Mouse (Mus musculus) forebrain, embryonic 13.5 days (tissue): Measurements from ENCODE around the gene Gtf2b. TPM values are rescaled to one million over a fixed set of nuclear protein-coding genes. Genes with fewer than 3 reads are reported as not detected.

ENCODE experiments used
- ATAC-seq: fragments of 200-750 bp; cut with Nextera tagmentation; 2 replicates; pipeline ENCODE4 v1.8.0; 2017
- H3K27ac ChIP-seq: fragments of 300-500 bp; sonication (generic); 2 replicates; pipeline ENCODE4 v1.5.1; 2015; ENCODE audit warnings: inconsistent platforms, mild to moderate bottlenecking, moderate library complexity
- H3K27me3 ChIP-seq: fragments of 300-500 bp; sonication (generic); 2 replicates; pipeline ENCODE4 v1.6.1; 2015; ENCODE audit warnings: mild to moderate bottlenecking, inconsistent platforms
- H3K36me3 ChIP-seq: fragments of 300-500 bp; sonication (generic); 2 replicates; pipeline ENCODE4 v1.6.1; 2015; ENCODE audit warnings: mild to moderate bottlenecking, inconsistent platforms; ENCODE audit not compliant: poor library complexity, severe bottlenecking
- H3K4me1 ChIP-seq: fragments of 300-500 bp; sonication (generic); 2 replicates; pipeline ENCODE4 v1.6.1; 2015; ENCODE audit warnings: inconsistent platforms
- H3K4me2 ChIP-seq: fragments of 300-500 bp; sonication (generic); 2 replicates; pipeline ENCODE4 v1.6.1; 2015; ENCODE audit warnings: inconsistent platforms, mild to moderate bottlenecking, moderate library complexity
- H3K4me3 ChIP-seq: fragments of 300-500 bp; sonication (generic); 2 replicates; pipeline ENCODE4 v1.5.1; 2015; ENCODE audit warnings: mild to moderate bottlenecking, inconsistent platforms
- H3K9ac ChIP-seq: fragments of 300-500 bp; sonication (generic); 2 replicates; pipeline ENCODE4 v1.6.1; 2015; ENCODE audit warnings: mild to moderate bottlenecking, inconsistent platforms
- H3K9me3 ChIP-seq: fragments of 300-500 bp; sonication (generic); replicated peaks from 2 replicates; pipeline ENCODE4 v1.6.1; 2016; ENCODE audit warnings: inconsistent platforms
- WGBS: fragments of 180-500 bp; shearing (Covaris S2); methylation state at CpG from one replicate; pipeline ENCODE4 v1.1.7; 2015; 5-methylcytosine and 5-hydroxymethylcytosine counted together
- polyA plus RNA-seq: library from polyadenylated mRNA; unstranded; fragments of >200 nt; fragmentation: Nextera tagmentation; extraction: Ambion mirVana; gene quantifications from 2 replicates; pipeline ENCODE4 v1.2.1, GENCODE M21; 2015

The Gtf2b gene
- polyA plus RNA-seq, 1 experiment from 2014 or later: 104 TPM

GRCm38 (mm10) chr3:142826449-142827146 lies 61.8 kb downstream of the Gtf2b start:
- ATAC-seq: no peak
- Histone ChIP-seq H3K4me2 (no peak overlapping the region), H3K9ac (no peak overlapping the region), H3K4me1 (no peaks in the 10 kb centered on the region), H3K27ac (no peak overlapping the region), H3K9me3 (no peaks in the 10 kb centered on the region), H3K4me3 (no peak overlapping the region), H3K36me3 (peaks cover 38% of the 10 kb centered on the region), H3K27me3 (no peaks in the 10 kb centered on the region)
- 88% methylated on average over 4 of the region's 4 CpGs for WGBS

- WGBS: 94% methylated on average over 3 of the region's 3 CpGs
- ATAC-seq: no peak
- Histone ChIP-seq H3K27me3 (no peaks in the 10 kb centered on the region), H3K36me3 (peaks cover 16% of the 10 kb centered on the region), H3K27ac (no peak overlapping the region), H3K9me3 (no peaks in the 10 kb centered on the region), H3K9ac (no peak overlapping the region), H3K4me3 (no peak overlapping the region), H3K4me2 (no peak overlapping the region), H3K4me1 (no peaks in the 10 kb centered on the region)
These were observed 68.1 kb downstream of the Gtf2b start for GRCm38 (mm10) chr3:142832910-142833309.

Other genes with a start within 250 kb of the Gtf2b start
- 0.58 and 0.91 TPM in 2 replicates for gene Gbp7, start 234.7 kb upstream of the Gtf2b start, polyA plus RNA-seq
- gene Gbp3, start 205.0 kb upstream of the Gtf2b start, polyA plus RNA-seq: 0.39 and 0.54 TPM in 2 replicates
- gene Gbp2b, start 170.2 kb upstream of the Gtf2b start, polyA plus RNA-seq: not detected in 2 replicates
- gene Gbp2, start 144.4 kb upstream of the Gtf2b start, polyA plus RNA-seq: 0.15 and 0.19 TPM in 2 replicates
- gene Kyat3, start 64.0 kb upstream of the Gtf2b start, polyA plus RNA-seq: 6.7 and 6.9 TPM in 2 replicates
- gene Pkn2, start 117.0 kb downstream of the Gtf2b start, polyA plus RNA-seq: 39.3 and 43.1 TPM in 2 replicates